Mouse (Mus musculus) cerebellum, adult 9-10 months (tissue): ENCODE measurements around the gene Nipal4.

Experiments used
- DNase-seq: peaks from one replicate; pipeline ENCODE4 v3.0.0; 2022

Gene Nipal4

GRCm38 (mm10) chr11:46113211-46113610 lies 53.1 kb downstream of the Nipal4 start:
- no peak for DNase-seq

GRCm38 (mm10) chr11:46110945-46111287 lies 55.4 kb downstream of the Nipal4 start:
- no peak for DNase-seq

GRCm38 (mm10) chr11:46110156-46110944 lies 56.0 kb downstream of the Nipal4 start:
- peak; percentile 56 for DNase-seq

GRCm38 (mm10) chr11:46109206-46109605 lies 57.1 kb downstream of the Nipal4 start:
- DNase-seq, result no peak

- DNase-seq, result no peak
Observed at GRCm38 (mm10) chr11:46107046-46107445, 59.3 kb downstream of the Nipal4 start.

GRCm38 (mm10) chr11:46102107-46102506 lies 64.2 kb downstream of the Nipal4 start:
- DNase-seq, result peak; percentile 79
